Mouse (Mus musculus) ovary, postnatal 10 days (tissue): ENCODE measurements at regions not wholly inside any gene's neighbourhood (a gene's known extent, or its start where the extent isn't known, plus 50 kb on each side); places are given as distances from the start of the nearest gene placed in this dataset.

Source experiments
- DNase-seq: peaks from one replicate; pipeline ENCODE4 v3.0.0; 2022; ENCODE audit warnings: low spot score

DNA sequence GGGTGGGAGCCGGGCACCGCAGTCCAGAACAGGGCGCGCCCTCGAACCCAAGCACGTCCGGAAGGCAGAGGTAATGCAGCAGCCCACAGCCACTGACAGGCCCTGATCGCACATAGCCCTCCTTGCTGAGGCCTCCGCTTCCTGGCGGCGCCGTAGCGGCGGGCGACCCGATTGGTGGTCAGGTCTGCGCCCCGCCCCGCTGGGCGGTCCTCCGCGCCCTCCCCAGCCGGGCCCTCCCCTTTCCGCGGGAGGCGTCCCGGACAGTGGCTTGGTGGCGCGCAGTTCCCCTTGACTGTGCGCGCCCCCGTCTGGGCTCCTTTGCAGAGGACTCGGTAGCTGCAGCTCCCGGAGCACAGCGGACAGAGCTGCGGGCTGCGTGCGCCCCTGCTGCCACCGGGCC, 375.5 kb upstream of the Asap2 start:
- peak; percentile 30 for DNase-seq
